Mouse (Mus musculus): ENCODE results near the gene Slc6a21.

Gene Slc6a21

GRCm38 (mm10) chr7:45257063-45257840 is 20.1 kb upstream of the Slc6a21 start:
- DNase-seq (ENCODE audit: low read depth), result no peak

GRCm38 (mm10) chr7:45259281-45259680 is 18.0 kb upstream of the Slc6a21 start:
- DNase-seq (ENCODE audit: low read depth), result no peak

- DNase-seq (ENCODE audit: low read depth), result no peak
Measured at GRCm38 (mm10) chr7:45262266-45262665, 15.0 kb upstream of the Slc6a21 start.

GRCm38 (mm10) chr7:45263006-45263607 is 14.2 kb upstream of the Slc6a21 start:
- DNase-seq (ENCODE audit: low read depth), result no peak

- no peak for DNase-seq (ENCODE audit: low read depth)
Measured at GRCm38 (mm10) chr7:45264348-45264747, 13.0 kb upstream of the Slc6a21 start.

- no peak for DNase-seq (ENCODE audit: low read depth)
Measured at GRCm38 (mm10) chr7:45265518-45265917, 11.8 kb upstream of the Slc6a21 start.

GRCm38 (mm10) chr7:45272786-45273412 is 4.4 kb upstream of the Slc6a21 start:
- no peak for DNase-seq (ENCODE audit: low read depth)

- DNase-seq (ENCODE audit: low read depth), result no peak
Measured at GRCm38 (mm10) chr7:45273672-45274071, 3.6 kb upstream of the Slc6a21 start.

GRCm38 (mm10) chr7:45286486-45286885 is 9.2 kb downstream of the Slc6a21 start:
- DNase-seq (ENCODE audit: low read depth), result no peak

- no peak for DNase-seq (ENCODE audit: low read depth)
Measured at GRCm38 (mm10) chr7:45296626-45297025, 19.3 kb downstream of the Slc6a21 start.

- no peak for DNase-seq (ENCODE audit: low read depth)
Measured at GRCm38 (mm10) chr7:45297563-45297962, 20.2 kb downstream of the Slc6a21 start.

GRCm38 (mm10) chr7:45299752-45300151 is 22.4 kb downstream of the Slc6a21 start:
- DNase-seq (ENCODE audit: low read depth), result no peak

GRCm38 (mm10) chr7:45300270-45300669 is 23.0 kb downstream of the Slc6a21 start:
- DNase-seq (ENCODE audit: low read depth), result no peak

- no peak for DNase-seq (ENCODE audit: low read depth)
Measured at GRCm38 (mm10) chr7:45302626-45303025, 25.3 kb downstream of the Slc6a21 start.

GRCm38 (mm10) chr7:45304869-45305268 is 27.6 kb downstream of the Slc6a21 start:
- no peak for DNase-seq (ENCODE audit: low read depth)

- DNase-seq (ENCODE audit: low read depth), result no peak
Measured at GRCm38 (mm10) chr7:45305275-45305674, 28.0 kb downstream of the Slc6a21 start.

GRCm38 (mm10) chr7:45308551-45309240 is 31.4 kb downstream of the Slc6a21 start:
- no peak for DNase-seq (ENCODE audit: low read depth)

- DNase-seq (ENCODE audit: low read depth), result no peak
Measured at GRCm38 (mm10) chr7:45309455-45309854, 32.1 kb downstream of the Slc6a21 start.

- DNase-seq (ENCODE audit: low read depth), result no peak
Measured at GRCm38 (mm10) chr7:45312023-45312422, 34.7 kb downstream of the Slc6a21 start.

GRCm38 (mm10) chr7:45312686-45313453 is 35.6 kb downstream of the Slc6a21 start:
- DNase-seq (ENCODE audit: low read depth), result no peak

- no peak for DNase-seq (ENCODE audit: low read depth)
Measured at GRCm38 (mm10) chr7:45313495-45313894, 36.2 kb downstream of the Slc6a21 start.

- no peak for DNase-seq (ENCODE audit: low read depth)
Measured at GRCm38 (mm10) chr7:45315182-45315701, 37.9 kb downstream of the Slc6a21 start.
